ENCODE assay signal across 16 mouse cellular contexts in the genomic region with DNA sequence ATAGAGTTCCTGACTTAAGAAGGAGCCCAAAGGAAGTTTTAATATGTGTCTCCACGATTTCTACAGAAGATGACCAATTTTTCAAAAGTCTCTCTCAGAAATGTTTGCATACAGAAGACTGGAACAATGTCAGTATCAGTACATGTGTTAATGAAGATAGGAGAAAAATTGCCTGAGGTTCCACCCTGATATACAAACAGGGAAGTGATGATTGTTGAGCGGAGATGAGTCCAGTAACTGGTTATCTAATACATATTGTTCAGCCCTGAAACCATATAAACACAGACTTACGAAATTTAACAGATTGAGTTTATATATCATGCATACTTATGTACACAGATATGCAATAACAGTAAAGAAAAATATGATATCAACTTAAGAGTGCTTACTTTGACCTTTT.
"Had no signal": no experiment of that assay in that cellular context is flagged by ENCODE, and none has a peak within 500 bp of the region (broad histone marks: within the 10 kb centered on the region; RNA-seq: fewer than 3 reads in every experiment).

No protein-coding gene starts in this region.

- H3K27ac ChIP-seq: neural tube, embryonic 13.5 days; neural tube, embryonic 15.5 days; stomach, embryonic 15.5 days; stomach, postnatal 0 days had no signal

- H3K4me2 ChIP-seq: neural tube, embryonic 13.5 days; neural tube, embryonic 15.5 days; stomach, embryonic 15.5 days had no signal

- H3K27me3 ChIP-seq: neural tube, embryonic 13.5 days; neural tube, embryonic 15.5 days; stomach, embryonic 15.5 days had no signal

- H3K4me3 ChIP-seq: neural tube, embryonic 13.5 days; neural tube, embryonic 15.5 days; stomach, embryonic 15.5 days had no signal

- H3K36me3 ChIP-seq: neural tube, embryonic 13.5 days; neural tube, embryonic 15.5 days; stomach, embryonic 15.5 days had no signal

- DNase-seq: retina, postnatal 1 day; right cerebral cortex, adult 18-20 months; right cerebral cortex, postnatal 14 days; right cerebral cortex, postnatal 25 days; right cerebral cortex, postnatal 4 days; spleen, adult 18-20 months; thymus, adult 18-20 months; thymus, adult 2 months; thymus, postnatal 14 days; thymus, postnatal 25 days; thymus, postnatal 36 days; thymus, postnatal 4 days had no signal

- H3K9ac ChIP-seq: neural tube, embryonic 13.5 days; neural tube, embryonic 15.5 days; stomach, embryonic 15.5 days had no signal

- H3K4me1 ChIP-seq: neural tube, embryonic 13.5 days; neural tube, embryonic 15.5 days; stomach, embryonic 15.5 days had no signal

- H3K9me3 ChIP-seq: neural tube, embryonic 13.5 days; neural tube, embryonic 15.5 days; stomach, embryonic 15.5 days had no signal
